Mouse (Mus musculus) MEL (cell line): Measurements from ENCODE around the gene Mmp2.

ENCODE experiments used
- CTCF ChIP-seq, 3 experiments: IDR thresholded peaks in 2 of 3; conservative IDR thresholded peaks in 1 of 3; 2 replicates each; pipeline ENCODE4 v1.5.1; 2011 to 2012; ENCODE audit warnings: low read length in 3 of 3, low read depth in 2 of 3, mild to moderate bottlenecking in 2 of 3, improper control_type of control experiment in 1 of 3, inconsistent platforms in 1 of 3, mixed read lengths in 1 of 3, moderate library complexity in 1 of 3; ENCODE audit not compliant: control insufficient read depth in 1 of 3, insufficient read depth in 1 of 3, poor library complexity in 1 of 3, severe bottlenecking in 1 of 3
- TBP ChIP-seq: IDR thresholded peaks from 2 replicates; pipeline ENCODE4 v1.8.0; 2011; ENCODE audit warnings: low read depth, low read length, improper control_type of control experiment
- TCF12 ChIP-seq: IDR thresholded peaks from 2 replicates; pipeline ENCODE4 v1.6.1; 2014; ENCODE audit warnings: low read depth, mild to moderate bottlenecking, inconsistent platforms, low read length, improper control_type of control experiment, moderate library complexity
- USF1 ChIP-seq: IDR thresholded peaks from 2 replicates; pipeline ENCODE4 v1.6.1; 2014; ENCODE audit warnings: low read depth, mild to moderate bottlenecking, inconsistent platforms, low read length, improper control_type of control experiment, moderate library complexity
- ZC3H11A ChIP-seq: IDR thresholded peaks from 2 replicates; pipeline ENCODE4 v1.6.1; 2012; ENCODE audit warnings: low read depth, mild to moderate bottlenecking, inconsistent platforms, low read length, improper control_type of control experiment

GRCm38 (mm10) chr8:92853188-92853983, 26.3 kb downstream of the Mmp2 start:
- TF ChIP-seq ZC3H11A (no peak), USF1 (no peak), TBP (no peak), CTCF (IDR thresholded peaks at IDR 0.05 in 2 of 3, conservative IDR thresholded peaks at IDR 0.05 in 1 of 3; ENCODE audit: control insufficient read depth in 1 of 3, insufficient read depth in 1 of 3, low read depth in 2 of 3, low read length in 3 of 3, poor library complexity in 1 of 3, severe bottlenecking in 1 of 3) (no peak), TCF12 (no peak)
